Mouse (Mus musculus) intestine, embryonic 16.5 days (tissue): Measurements from ENCODE around the gene Hcrtr2. TPM values are rescaled to one million over a fixed set of nuclear protein-coding genes. Genes with fewer than 3 reads are reported as not detected.

ENCODE experiments used
- ATAC-seq: fragments of 200-750 bp; cut with Nextera tagmentation; 2 replicates; pipeline ENCODE4 v1.8.0; 2017; ENCODE audit warnings: moderate TSS enrichment, moderate library complexity
- H3K27ac ChIP-seq: fragments of 300-500 bp; sonication (generic); 2 replicates; pipeline ENCODE4 v1.5.1; 2014; ENCODE audit warnings: mild to moderate bottlenecking, low read length
- H3K27me3 ChIP-seq: fragments of 300-500 bp; sonication (generic); replicated peaks from 2 replicates; pipeline ENCODE4 v1.6.1; 2014; ENCODE audit warnings: low read length, control low read depth, mixed read lengths; ENCODE audit not compliant: control insufficient read depth, insufficient read depth
- H3K36me3 ChIP-seq: fragments of 300-500 bp; sonication (generic); 2 replicates; pipeline ENCODE4 v1.6.1; 2014; ENCODE audit warnings: low read length, control low read depth; ENCODE audit not compliant: control insufficient read depth, insufficient read depth
- H3K4me1 ChIP-seq: fragments of 300-500 bp; sonication (generic); 2 replicates; pipeline ENCODE4 v1.6.1; 2014; ENCODE audit warnings: low read length, control low read depth, mixed read lengths; ENCODE audit not compliant: control insufficient read depth, insufficient read depth
- H3K4me2 ChIP-seq: fragments of 300-500 bp; sonication (generic); 2 replicates; pipeline ENCODE4 v1.6.1; 2014; ENCODE audit warnings: low read depth, low read length, control low read depth
- H3K4me3 ChIP-seq: fragments of 300-500 bp; sonication (generic); 2 replicates; pipeline ENCODE4 v1.5.1; 2014; ENCODE audit warnings: mild to moderate bottlenecking, low read length
- H3K9ac ChIP-seq: fragments of 300-500 bp; sonication (generic); 2 replicates; pipeline ENCODE4 v1.6.1; 2014; ENCODE audit warnings: low read depth, low read length
- H3K9me3 ChIP-seq: fragments of 300-500 bp; sonication (generic); 2 replicates; pipeline ENCODE4 v1.6.1; 2016; ENCODE audit warnings: low read length, control low read depth; ENCODE audit not compliant: control insufficient read depth
- WGBS: fragments of 180-500 bp; shearing (Covaris S2); extraction: QIAGEN DNeasy Blood & Tissue Kit; methylation state at CpG from one replicate; pipeline ENCODE4 v1.1.7; 2014; 5-methylcytosine and 5-hydroxymethylcytosine counted together
- polyA plus RNA-seq: library from polyadenylated mRNA; unstranded; fragments of >200 nt; fragmentation: Nextera tagmentation; extraction: Ambion mirVana; gene quantifications from 2 replicates; pipeline ENCODE4 v1.2.1, GENCODE M21; 2015

Hcrtr2 gene
- polyA plus RNA-seq, 1 experiment from 2014 or later: not detected

DNA sequence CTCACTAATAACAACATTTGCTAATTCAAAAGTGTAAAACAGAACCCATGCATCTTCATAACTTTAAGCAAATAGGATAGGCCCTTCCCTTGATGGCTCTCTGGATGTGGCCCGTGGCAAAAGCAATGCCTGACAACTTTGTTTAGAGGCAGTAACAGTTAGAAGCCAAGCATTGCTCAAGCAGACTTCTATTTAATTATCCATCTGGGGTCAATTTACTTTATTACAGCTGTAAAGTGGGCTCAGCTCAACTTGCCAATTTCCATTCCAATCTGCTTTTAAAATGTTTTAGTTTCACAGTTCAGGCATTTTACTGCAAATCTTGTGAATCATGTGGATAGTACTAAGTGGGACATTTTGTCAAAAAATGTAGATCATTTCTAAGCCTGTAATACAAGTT is 81.3 kb downstream of the Hcrtr2 start:
- Histone ChIP-seq H3K27me3 (no peaks in the 10 kb centered on the region), H3K27ac (no peak overlapping the region), H3K36me3 (no peaks in the 10 kb centered on the region), H3K4me3 (no peak overlapping the region), H3K9ac (no peak overlapping the region), H3K4me2 (no peak overlapping the region), H3K4me1 (no peaks in the 10 kb centered on the region), H3K9me3 (no peaks in the 10 kb centered on the region)
- 37% methylated on average over 1 of the region's 1 CpGs for WGBS
- ATAC-seq: no peak

DNA sequence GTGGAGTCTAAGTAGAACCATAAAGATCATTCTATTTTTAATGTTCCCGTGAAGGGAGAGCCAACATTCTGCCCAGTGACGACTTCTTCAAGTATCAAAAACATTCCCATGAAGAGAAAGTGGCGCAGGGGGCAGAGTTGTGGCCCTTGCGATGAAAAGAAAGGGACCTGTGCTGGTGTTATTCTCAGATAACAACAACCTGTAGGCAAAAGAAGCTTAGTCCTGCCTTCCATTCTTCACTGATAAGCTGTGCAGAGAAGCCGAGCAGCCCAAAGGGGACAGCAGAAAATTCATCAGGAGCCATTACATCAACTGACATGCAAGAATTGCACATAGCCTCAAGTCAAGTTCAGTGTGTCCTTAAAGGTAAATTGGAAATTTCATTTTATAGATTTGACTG is 85.7 kb downstream of the Hcrtr2 start:
- WGBS: 79% methylated on average over 5 of the region's 5 CpGs
- Histone ChIP-seq H3K4me3 (no peak overlapping the region), H3K4me1 (no peaks in the 10 kb centered on the region), H3K27me3 (no peaks in the 10 kb centered on the region), H3K9me3 (no peaks in the 10 kb centered on the region), H3K36me3 (no peaks in the 10 kb centered on the region), H3K4me2 (no peak overlapping the region), H3K9ac (no peak overlapping the region), H3K27ac (no peak overlapping the region)
- ATAC-seq: no peak

GRCm38 (mm10) chr9:76237243-76237642 is 86.4 kb downstream of the Hcrtr2 start:
- H3K4me1 ChIP-seq: no peaks in the 10 kb centered on the region
- no peaks in the 10 kb centered on the region for H3K27me3 ChIP-seq
- H3K4me3 ChIP-seq: no peak overlapping the region
- no peaks in the 10 kb centered on the region for H3K9me3 ChIP-seq
- H3K4me2 ChIP-seq: no peak overlapping the region
- H3K36me3 ChIP-seq: no peaks in the 10 kb centered on the region
- no peak overlapping the region for H3K27ac ChIP-seq
- H3K9ac ChIP-seq: no peak overlapping the region
- WGBS: 38% methylated on average over 12 of the region's 12 CpGs
- peak; percentile 84 for ATAC-seq

DNA sequence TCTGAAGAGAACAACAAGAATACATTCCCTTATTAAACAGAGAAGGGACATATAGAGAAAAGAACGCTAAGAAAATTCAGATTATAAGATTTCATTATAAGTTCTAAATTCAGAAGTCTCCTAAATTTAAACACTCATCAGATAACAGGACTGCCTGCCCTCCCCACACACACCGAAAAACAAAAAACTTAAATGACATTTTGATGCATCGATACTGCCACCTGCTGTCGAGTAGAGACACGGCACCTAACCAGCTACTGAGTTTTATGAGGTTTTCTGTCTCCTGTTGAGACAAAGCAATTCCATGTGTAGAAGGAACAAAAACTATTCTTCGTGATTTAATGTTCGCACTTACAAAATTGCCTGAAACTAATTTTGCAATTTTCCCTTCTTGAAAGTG is 87.0 kb downstream of the Hcrtr2 start:
- 2% methylated on average over 7 of the region's 7 CpGs for WGBS
- H3K4me2 ChIP-seq: peak overlapping the region; percentile 71; the same call in 1 of the 2 replicates
- no peak overlapping the region for H3K27ac ChIP-seq
- H3K36me3 ChIP-seq: no peaks in the 10 kb centered on the region
- no peak overlapping the region for H3K9ac ChIP-seq
- H3K9me3 ChIP-seq: no peaks in the 10 kb centered on the region
- H3K27me3 ChIP-seq: no peaks in the 10 kb centered on the region
- peak overlapping the region; percentile 47 for H3K4me3 ChIP-seq
- ATAC-seq: peak; percentile 84
- no peaks in the 10 kb centered on the region for H3K4me1 ChIP-seq

GRCm38 (mm10) chr9:76235945-76236503 is 87.6 kb downstream of the Hcrtr2 start:
- peak overlapping the region; percentile 71 for H3K4me2 ChIP-seq
- H3K27me3 ChIP-seq: no peaks in the 10 kb centered on the region
- H3K36me3 ChIP-seq: no peaks in the 10 kb centered on the region
- H3K4me1 ChIP-seq: no peaks in the 10 kb centered on the region
- H3K27ac ChIP-seq: peak overlapping the region; percentile 61
- WGBS: 6% methylated on average over 14 of the region's 14 CpGs
- no peaks in the 10 kb centered on the region for H3K9me3 ChIP-seq
- peak overlapping the region; percentile 65 for H3K9ac ChIP-seq
- peak overlapping the region; percentile 47 for H3K4me3 ChIP-seq
- ATAC-seq: peak; percentile 73

DNA sequence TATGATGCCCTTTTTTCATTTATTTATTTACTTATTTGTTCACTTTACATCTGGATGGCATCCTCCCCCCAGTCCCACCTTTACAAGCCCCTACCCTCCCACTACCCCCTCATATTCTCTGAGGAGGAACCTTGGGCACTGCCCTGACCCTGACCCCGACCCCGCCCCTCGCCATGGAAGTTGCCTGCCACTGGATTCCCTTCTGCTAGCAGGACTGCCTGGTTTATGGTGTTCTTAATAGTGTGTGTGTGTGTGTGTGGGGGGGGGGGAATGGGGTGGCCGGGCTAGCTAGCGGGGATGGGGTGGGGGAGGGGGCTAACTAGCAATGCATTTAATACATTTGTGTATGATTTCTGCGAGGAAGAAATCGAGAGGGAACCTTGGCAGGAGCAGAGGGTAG is 88.8 kb downstream of the Hcrtr2 start:
- Histone ChIP-seq H3K9me3 (no peaks in the 10 kb centered on the region), H3K4me2 (no peak overlapping the region), H3K9ac (no peak overlapping the region), H3K27ac (no peak overlapping the region), H3K4me1 (no peaks in the 10 kb centered on the region), H3K36me3 (no peaks in the 10 kb centered on the region), H3K4me3 (no peak overlapping the region), H3K27me3 (no peaks in the 10 kb centered on the region)
- ATAC-seq: no peak
- 50% methylated on average over 7 of the region's 7 CpGs for WGBS

DNA sequence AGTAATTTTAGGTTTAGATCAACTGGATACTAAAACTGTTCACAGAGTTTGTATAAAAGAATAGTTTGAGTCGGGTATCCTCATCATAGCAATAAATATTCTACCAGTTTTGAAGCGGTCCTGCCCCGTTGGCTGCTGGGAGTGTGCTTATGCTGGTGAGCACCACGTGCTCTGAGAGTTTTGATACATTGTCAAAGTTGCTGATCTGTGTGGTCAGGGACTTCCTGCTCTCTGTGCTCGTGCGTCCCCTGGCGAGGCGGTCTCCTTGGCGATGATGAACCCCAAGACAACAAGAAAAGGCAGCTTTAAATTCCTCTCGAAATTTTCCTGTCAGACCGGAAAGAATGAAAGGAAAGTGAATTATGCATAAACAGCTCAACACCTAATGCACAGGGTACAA is 93.3 kb downstream of the Hcrtr2 start:
- WGBS: 52% methylated on average over 11 of the region's 11 CpGs
- ATAC-seq: no peak

GRCm38 (mm10) chr9:76217178-76217975 is 106.3 kb downstream of the Hcrtr2 start:
- no peak overlapping the region for H3K4me2 ChIP-seq
- WGBS: 67% methylated on average over 4 of the region's 4 CpGs
- no peak for ATAC-seq

More for the DNA sequence above, 93.3 kb downstream of the Hcrtr2 start:
- no peaks in the 10 kb centered on the region for H3K36me3 ChIP-seq
- H3K27ac ChIP-seq: no peak overlapping the region
- H3K4me2 ChIP-seq: no peak overlapping the region
- H3K4me3 ChIP-seq: no peak overlapping the region
- no peaks in the 10 kb centered on the region for H3K27me3 ChIP-seq
- H3K4me1 ChIP-seq: no peaks in the 10 kb centered on the region
- no peak overlapping the region for H3K9ac ChIP-seq
- H3K9me3 ChIP-seq: no peaks in the 10 kb centered on the region

GRCm38 (mm10) chr9:76214678-76215077 is 109.0 kb downstream of the Hcrtr2 start:
- no peaks in the 10 kb centered on the region for H3K9me3 ChIP-seq
- H3K4me3 ChIP-seq: no peak overlapping the region
- WGBS: 67% methylated on average over 4 of the region's 4 CpGs
- no peaks in the 10 kb centered on the region for H3K27me3 ChIP-seq
- H3K4me2 ChIP-seq: no peak overlapping the region
- H3K27ac ChIP-seq: no peak overlapping the region
- no peaks in the 10 kb centered on the region for H3K36me3 ChIP-seq
- no peaks in the 10 kb centered on the region for H3K4me1 ChIP-seq
- no peak for ATAC-seq
- H3K9ac ChIP-seq: no peak overlapping the region

More at GRCm38 (mm10) chr9:76217178-76217975, 106.3 kb downstream of the Hcrtr2 start:
- Histone ChIP-seq H3K9ac (no peak overlapping the region), H3K4me1 (no peaks in the 10 kb centered on the region), H3K27me3 (no peaks in the 10 kb centered on the region), H3K36me3 (no peaks in the 10 kb centered on the region), H3K27ac (no peak overlapping the region), H3K9me3 (no peaks in the 10 kb centered on the region), H3K4me3 (no peak overlapping the region)
